Mouse (Mus musculus): ENCODE measurements at regions not wholly inside any gene's neighbourhood (a gene's known extent, or its start where the extent isn't known, plus 50 kb on each side); places are given as distances from the start of the nearest gene placed in this dataset.

DNA sequence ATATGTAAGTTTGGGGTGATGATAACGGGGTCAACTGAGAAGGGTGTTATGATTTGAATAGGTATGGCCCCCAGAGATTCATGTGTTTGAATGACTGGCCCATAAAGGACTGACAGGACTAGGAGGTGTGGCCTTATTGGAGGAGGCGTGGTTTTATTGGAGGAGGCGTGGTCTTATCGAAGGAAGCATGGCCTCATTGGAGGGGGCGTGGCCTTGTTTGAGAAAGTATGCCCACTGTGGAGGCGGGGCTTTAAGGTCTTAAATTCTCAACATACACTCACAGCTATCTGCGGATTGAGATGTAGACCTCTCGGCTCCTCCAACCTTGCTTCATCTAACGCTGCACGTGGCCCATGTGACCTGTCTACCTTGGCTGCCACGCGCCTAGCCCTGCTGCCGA lies 63.7 kb upstream of the Gm3045 start:
- WGBS (ENCODE audit: insufficient replicate concordance): 37% methylated on average over 13 of the region's 13 CpGs

DNA sequence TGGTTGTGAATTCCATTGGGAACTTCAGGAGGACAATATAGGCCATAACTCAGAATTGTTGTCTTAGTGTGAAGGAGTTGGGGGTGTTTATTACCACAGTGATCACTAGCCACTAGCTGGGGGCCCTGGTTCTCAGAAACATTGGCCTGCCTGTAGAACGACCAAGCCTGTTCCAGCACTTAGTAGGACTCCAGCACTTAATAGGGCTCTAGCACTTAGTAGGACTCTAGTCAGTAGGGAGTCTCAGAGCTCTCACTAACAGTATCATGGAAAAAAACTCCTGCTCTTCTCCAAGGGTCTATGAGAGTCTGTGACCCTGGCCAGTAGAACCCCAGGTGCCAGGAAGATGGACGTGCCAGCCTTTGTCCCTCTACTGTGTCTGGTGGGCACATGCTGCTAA lies 56.8 kb upstream of the Gm3045 start:
- no peak for DNase-seq
- 40% methylated on average over 2 of the region's 2 CpGs for WGBS (ENCODE audit: insufficient replicate concordance)
- H3K9ac ChIP-seq: no peak overlapping the region

More for the DNA sequence above, 63.7 kb upstream of the Gm3045 start:
- ATAC-seq (ENCODE audit: low read depth) (no peak), DNase-seq (peak; percentile 41)
- Histone ChIP-seq H3K27ac (no peak overlapping the region), H3K27me3 (no peaks in the 10 kb centered on the region), H3K4me2 (no peak overlapping the region), H3K36me3 (no peaks in the 10 kb centered on the region), H3K4me1 (replicated peaks) (peaks cover 8% of the 10 kb centered on the region), H3K9me3 (replicated peaks) (no peaks in the 10 kb centered on the region), H3K9ac (no peak overlapping the region), H3K4me3 (replicated peaks) (no peak overlapping the region)

GRCm38 (mm10) chr13:56371374-56371773 lies 55.0 kb upstream of the Gm3045 start:
- no peak overlapping the region for H3K4me3 ChIP-seq (replicated peaks)
- no peak overlapping the region for H3K4me2 ChIP-seq
- no peaks in the 10 kb centered on the region for H3K4me1 ChIP-seq (replicated peaks)
- no peak overlapping the region for H3K9ac ChIP-seq
- WGBS (ENCODE audit: insufficient replicate concordance): 17% methylated on average over 5 of the region's 5 CpGs
- DNase-seq (no peak), ATAC-seq (ENCODE audit: low read depth) (no peak)
- H3K36me3 ChIP-seq: no peaks in the 10 kb centered on the region
- H3K27me3 ChIP-seq: no peaks in the 10 kb centered on the region
- H3K9me3 ChIP-seq (replicated peaks): no peaks in the 10 kb centered on the region
- H3K27ac ChIP-seq: no peak overlapping the region

More for the DNA sequence above, 56.8 kb upstream of the Gm3045 start:
- H3K4me1 ChIP-seq (replicated peaks): no peaks in the 10 kb centered on the region
- H3K27me3 ChIP-seq: no peaks in the 10 kb centered on the region
- H3K27ac ChIP-seq: no peak overlapping the region
- H3K36me3 ChIP-seq: no peaks in the 10 kb centered on the region
- no peaks in the 10 kb centered on the region for H3K9me3 ChIP-seq (replicated peaks)
- no peak overlapping the region for H3K4me3 ChIP-seq (replicated peaks)
- no peak overlapping the region for H3K4me2 ChIP-seq
- ATAC-seq (ENCODE audit: low read depth): no peak

GRCm38 (mm10) chr13:56372003-56372725 lies 54.2 kb upstream of the Gm3045 start:
- Histone ChIP-seq H3K9me3 (replicated peaks) (no peaks in the 10 kb centered on the region), H3K27me3 (no peaks in the 10 kb centered on the region), H3K9ac (no peak overlapping the region), H3K4me2 (no peak overlapping the region), H3K4me1 (replicated peaks) (no peaks in the 10 kb centered on the region), H3K36me3 (no peaks in the 10 kb centered on the region), H3K27ac (no peak overlapping the region), H3K4me3 (replicated peaks) (no peak overlapping the region)
- DNase-seq (no peak), ATAC-seq (ENCODE audit: low read depth) (no peak)
- 58% methylated on average over 20 of the region's 20 CpGs for WGBS (ENCODE audit: insufficient replicate concordance)

DNA sequence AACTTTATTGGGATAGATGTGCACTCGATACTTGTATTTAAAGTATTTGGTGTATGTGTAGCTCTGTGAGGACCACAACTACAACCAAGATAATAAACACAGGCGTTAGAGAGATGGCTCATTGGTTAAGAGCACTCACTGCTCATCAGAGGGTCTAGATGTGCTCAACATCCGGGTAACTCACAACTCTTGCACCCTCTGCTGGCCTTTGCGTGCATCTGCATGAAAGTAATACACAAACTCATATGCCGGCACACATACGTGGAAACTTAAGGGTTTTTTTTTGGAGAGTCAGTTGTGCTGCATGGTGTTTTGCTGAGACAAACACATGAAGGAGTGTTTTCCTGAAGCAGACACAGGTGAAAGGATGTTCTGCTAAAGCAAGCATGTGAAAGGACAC lies 53.7 kb upstream of the Gm3045 start:
- no peak overlapping the region for H3K4me2 ChIP-seq
- H3K4me1 ChIP-seq (replicated peaks): no peaks in the 10 kb centered on the region
- DNase-seq (no peak), ATAC-seq (ENCODE audit: low read depth) (no peak)
- H3K36me3 ChIP-seq: no peaks in the 10 kb centered on the region
- no peak overlapping the region for H3K9ac ChIP-seq
- 64% methylated on average over 6 of the region's 6 CpGs for WGBS (ENCODE audit: insufficient replicate concordance)
- H3K27ac ChIP-seq: no peak overlapping the region
- no peaks in the 10 kb centered on the region for H3K27me3 ChIP-seq
- no peaks in the 10 kb centered on the region for H3K9me3 ChIP-seq (replicated peaks)
- H3K4me3 ChIP-seq (replicated peaks): no peak overlapping the region

Measured in liver, embryonic 13.5 days (tissue).